Mouse (Mus musculus) neural tube, embryonic 15.5 days (tissue): ENCODE measurements around the gene Stat5a. TPM values are rescaled to one million over a fixed set of nuclear protein-coding genes. Genes with fewer than 3 reads are reported as not detected.

ENCODE experiments used
- ATAC-seq: fragments of 200-750 bp; cut with Nextera tagmentation; 2 replicates; pipeline ENCODE4 v1.8.0; 2017; ENCODE audit warnings: mild to moderate bottlenecking, moderate TSS enrichment, moderate library complexity; ENCODE audit not compliant: low FRiP score
- H3K27ac ChIP-seq: fragments of 300-500 bp; sonication (generic); replicated peaks from 2 replicates; pipeline ENCODE4 v1.5.1; 2015; ENCODE audit warnings: mild to moderate bottlenecking, inconsistent platforms
- H3K27me3 ChIP-seq: fragments of 300-500 bp; sonication (generic); replicated peaks from 2 replicates; pipeline ENCODE4 v1.6.1; 2015; ENCODE audit warnings: inconsistent platforms
- H3K36me3 ChIP-seq: fragments of 300-500 bp; sonication (generic); 2 replicates; pipeline ENCODE4 v1.6.1; 2015; ENCODE audit warnings: inconsistent platforms
- H3K4me1 ChIP-seq: fragments of 300-500 bp; sonication (generic); 2 replicates; pipeline ENCODE4 v1.6.1; 2015; ENCODE audit warnings: inconsistent platforms
- H3K4me2 ChIP-seq: fragments of 300-500 bp; sonication (generic); 2 replicates; pipeline ENCODE4 v1.6.1; 2015; ENCODE audit warnings: inconsistent platforms, mild to moderate bottlenecking, moderate library complexity
- H3K4me3 ChIP-seq: fragments of 300-500 bp; sonication (generic); replicated peaks from 2 replicates; pipeline ENCODE4 v1.5.1; 2015; ENCODE audit warnings: mild to moderate bottlenecking, inconsistent platforms
- H3K9ac ChIP-seq: fragments of 300-500 bp; sonication (generic); replicated peaks from 2 replicates; pipeline ENCODE4 v1.6.1; 2015; ENCODE audit warnings: mild to moderate bottlenecking, inconsistent platforms
- H3K9me3 ChIP-seq: fragments of 300-500 bp; sonication (generic); replicated peaks from 2 replicates; pipeline ENCODE4 v1.6.1; 2016; ENCODE audit warnings: inconsistent platforms
- WGBS: fragments of 180-500 bp; shearing (Covaris S2); methylation state at CpG from one replicate; pipeline ENCODE4 v1.1.7; 2015; ENCODE audit warnings: mixed read lengths; 5-methylcytosine and 5-hydroxymethylcytosine counted together
- polyA plus RNA-seq: library from polyadenylated mRNA; unstranded; fragments of >200 nt; fragmentation: Nextera tagmentation; extraction: Ambion mirVana; gene quantifications from 2 replicates; pipeline ENCODE4 v1.2.1, GENCODE M21; 2015

Stat5a gene
- polyA plus RNA-seq, 1 experiment from 2014 or later: 2.1 TPM

GRCm38 (mm10) chr11:100906885-100907284, 47.7 kb downstream of the Stat5a start:
- H3K9ac ChIP-seq: no peak overlapping the region
- no peak overlapping the region for H3K4me3 ChIP-seq
- H3K4me2 ChIP-seq: no peak overlapping the region
- H3K27ac ChIP-seq: no peak overlapping the region
- H3K4me1 ChIP-seq: no peaks in the 10 kb centered on the region
- 90% methylated on average over 4 of the region's 4 CpGs for WGBS
- H3K9me3 ChIP-seq: no peaks in the 10 kb centered on the region
- peaks cover 57% of the 10 kb centered on the region for H3K36me3 ChIP-seq
- no peaks in the 10 kb centered on the region for H3K27me3 ChIP-seq
- no peak for ATAC-seq

DNA sequence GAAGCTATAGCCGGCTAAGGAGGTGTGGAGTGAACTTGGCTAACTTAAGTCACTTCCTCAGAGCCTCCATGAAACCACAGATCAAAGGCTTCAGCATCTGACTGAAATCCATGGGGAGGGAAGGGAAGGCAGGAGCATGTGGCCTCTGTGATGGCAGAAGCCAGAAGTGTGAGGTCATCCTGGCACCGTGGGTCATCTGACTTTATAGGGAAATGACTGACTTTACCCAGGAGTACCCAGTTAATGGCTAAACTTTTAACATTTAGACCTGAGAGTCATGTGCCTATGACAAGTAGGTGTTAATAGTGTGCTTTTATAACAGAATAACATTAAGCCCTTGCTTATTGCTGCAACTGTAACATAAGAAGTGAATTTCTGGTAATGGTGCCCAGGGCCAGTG, 49.0 kb downstream of the Stat5a start:
- ATAC-seq: no peak
- 80% methylated on average over 2 of the region's 2 CpGs for WGBS

GRCm38 (mm10) chr11:100908567-100908966, 49.4 kb downstream of the Stat5a start:
- H3K4me3 ChIP-seq: no peak overlapping the region
- peaks cover 45% of the 10 kb centered on the region for H3K36me3 ChIP-seq
- H3K4me2 ChIP-seq: no peak overlapping the region
- H3K4me1 ChIP-seq: no peaks in the 10 kb centered on the region
- no peak overlapping the region for H3K27ac ChIP-seq
- H3K9ac ChIP-seq: no peak overlapping the region
- no peaks in the 10 kb centered on the region for H3K27me3 ChIP-seq
- 84% methylated on average over 9 of the region's 9 CpGs for WGBS
- no peaks in the 10 kb centered on the region for H3K9me3 ChIP-seq
- ATAC-seq: no peak

More for the DNA sequence above, 49.0 kb downstream of the Stat5a start:
- no peak overlapping the region for H3K27ac ChIP-seq
- H3K36me3 ChIP-seq: peaks cover 50% of the 10 kb centered on the region
- no peak overlapping the region for H3K4me2 ChIP-seq
- no peaks in the 10 kb centered on the region for H3K9me3 ChIP-seq
- no peaks in the 10 kb centered on the region for H3K27me3 ChIP-seq
- H3K9ac ChIP-seq: no peak overlapping the region
- H3K4me3 ChIP-seq: no peak overlapping the region
- H3K4me1 ChIP-seq: no peaks in the 10 kb centered on the region

GRCm38 (mm10) chr11:100912401-100913155, 53.4 kb downstream of the Stat5a start:
- no peak overlapping the region for H3K27ac ChIP-seq
- peaks cover 21% of the 10 kb centered on the region for H3K36me3 ChIP-seq
- ATAC-seq: no peak
- no peaks in the 10 kb centered on the region for H3K9me3 ChIP-seq
- WGBS: 90% methylated on average over 17 of the region's 17 CpGs
- no peak overlapping the region for H3K4me2 ChIP-seq
- H3K27me3 ChIP-seq: no peaks in the 10 kb centered on the region
- H3K9ac ChIP-seq: no peak overlapping the region
- no peak overlapping the region for H3K4me3 ChIP-seq
- no peaks in the 10 kb centered on the region for H3K4me1 ChIP-seq

GRCm38 (mm10) chr11:100914415-100914814, 55.3 kb downstream of the Stat5a start:
- Histone ChIP-seq H3K4me3 (no peak overlapping the region), H3K9ac (no peak overlapping the region), H3K27ac (no peak overlapping the region), H3K27me3 (no peaks in the 10 kb centered on the region), H3K9me3 (no peaks in the 10 kb centered on the region), H3K36me3 (peaks cover 8% of the 10 kb centered on the region; the same call in 1 of the 2 replicates), H3K4me2 (no peak overlapping the region), H3K4me1 (no peaks in the 10 kb centered on the region)
- no peak for ATAC-seq
- WGBS: 90% methylated on average over 5 of the region's 5 CpGs

DNA sequence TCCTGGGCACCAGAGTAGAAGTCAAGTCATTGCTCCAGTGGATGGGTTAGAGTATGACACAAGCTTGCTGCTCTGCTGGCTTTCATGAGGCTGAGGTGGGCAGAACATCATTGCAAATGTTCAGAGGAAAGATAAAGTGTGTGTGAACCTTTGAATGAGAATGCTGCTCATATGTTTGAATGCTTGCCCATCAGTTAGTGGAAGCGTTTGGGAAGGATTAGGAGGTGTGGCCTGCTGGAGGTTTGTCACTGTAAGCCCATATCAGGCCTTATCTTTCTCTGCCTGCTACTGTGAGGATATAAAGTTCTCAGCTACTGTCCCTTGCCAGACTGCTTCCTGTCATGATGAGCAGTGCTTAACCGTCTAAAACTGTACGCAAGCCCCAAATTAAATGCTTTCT, 55.9 kb downstream of the Stat5a start:
- no peaks in the 10 kb centered on the region for H3K27me3 ChIP-seq
- no peak for ATAC-seq
- WGBS: 97% methylated on average over 3 of the region's 3 CpGs

DNA sequence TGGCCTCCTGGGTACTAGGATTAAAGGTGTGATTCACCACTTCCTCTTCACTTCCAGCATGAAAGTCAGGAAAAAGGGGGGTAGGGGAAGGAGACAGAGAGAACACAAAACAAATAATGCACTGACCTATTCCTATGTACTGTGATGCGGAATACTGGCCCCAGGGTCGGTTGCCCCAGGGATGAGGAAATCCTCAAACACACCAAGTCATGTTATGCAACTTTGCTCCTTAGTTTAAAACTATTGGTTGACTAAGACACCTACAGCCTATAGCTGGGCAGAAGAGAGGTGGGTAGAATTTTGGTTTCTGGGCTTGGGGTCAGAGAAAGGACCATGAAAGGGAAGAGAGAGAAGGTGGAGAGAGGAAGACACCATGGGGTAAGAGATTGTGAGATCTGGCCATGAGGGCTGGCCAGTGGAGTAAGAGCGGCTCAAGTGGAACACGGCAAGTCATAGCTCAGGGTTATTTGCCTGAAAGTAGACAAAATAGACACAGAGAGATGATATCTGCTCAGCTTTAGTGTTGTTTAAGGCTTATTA, 57.4 kb downstream of the Stat5a start:
- ATAC-seq: no peak
- H3K36me3 ChIP-seq: peaks cover 3% of the 10 kb centered on the region; the same call in 1 of the 2 replicates
- no peaks in the 10 kb centered on the region for H3K9me3 ChIP-seq
- no peak overlapping the region for H3K9ac ChIP-seq
- WGBS: 95% methylated on average over 4 of the region's 4 CpGs
- H3K27ac ChIP-seq: no peak overlapping the region
- H3K4me2 ChIP-seq: no peak overlapping the region
- H3K4me1 ChIP-seq: no peaks in the 10 kb centered on the region
- H3K4me3 ChIP-seq: no peak overlapping the region
- no peaks in the 10 kb centered on the region for H3K27me3 ChIP-seq

More for the DNA sequence above, 55.9 kb downstream of the Stat5a start:
- Histone ChIP-seq H3K4me3 (no peak overlapping the region), H3K9me3 (no peaks in the 10 kb centered on the region), H3K4me1 (no peaks in the 10 kb centered on the region), H3K36me3 (peaks cover 3% of the 10 kb centered on the region; the same call in 1 of the 2 replicates), H3K9ac (no peak overlapping the region), H3K4me2 (no peak overlapping the region), H3K27ac (no peak overlapping the region)

- Histone ChIP-seq H3K36me3 (peaks cover 3% of the 10 kb centered on the region; the same call in 1 of the 2 replicates), H3K4me2 (no peak overlapping the region), H3K4me1 (no peaks in the 10 kb centered on the region), H3K9me3 (no peaks in the 10 kb centered on the region), H3K4me3 (no peak overlapping the region), H3K27me3 (no peaks in the 10 kb centered on the region), H3K9ac (no peak overlapping the region), H3K27ac (no peak overlapping the region)
- WGBS: 87% methylated on average over 5 of the region's 5 CpGs
- no peak for ATAC-seq
These were observed 58.9 kb downstream of the Stat5a start for GRCm38 (mm10) chr11:100918007-100918406.

DNA sequence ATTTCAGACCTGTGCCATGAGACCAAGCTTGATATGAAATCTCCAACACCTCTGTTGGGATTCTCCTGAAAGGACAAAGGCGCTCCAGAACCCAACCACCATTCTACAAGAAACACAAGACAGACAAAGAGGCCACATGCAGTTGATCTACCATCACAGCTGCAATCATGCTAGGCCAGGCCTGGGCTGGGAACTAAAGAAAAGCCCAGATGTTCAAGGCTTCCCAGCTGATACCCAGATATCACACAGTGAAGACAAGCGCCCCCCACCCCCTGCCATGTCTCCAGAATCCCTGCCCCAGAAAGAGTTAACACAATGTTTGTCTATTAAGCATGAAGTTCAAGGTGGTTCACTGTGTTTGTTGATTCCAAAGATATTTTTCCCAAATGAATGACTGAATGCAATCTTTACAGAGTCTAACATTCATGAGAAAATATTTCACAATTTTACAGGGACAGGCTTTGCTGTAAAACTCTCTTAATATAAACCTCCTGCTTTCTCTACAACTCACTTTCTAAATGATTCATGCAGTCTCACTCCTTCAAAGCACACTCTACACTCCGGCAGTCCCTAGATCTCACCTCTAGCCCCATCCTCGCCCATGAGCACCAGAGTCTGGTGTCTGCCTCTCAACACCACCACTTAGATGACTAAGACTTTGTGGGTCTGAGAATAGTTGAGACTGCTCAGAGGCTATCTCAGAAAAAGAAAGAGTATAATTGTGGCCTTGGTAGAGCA, 61.9 kb downstream of the Stat5a start:
- ATAC-seq: no peak
- Histone ChIP-seq H3K27me3 (no peaks in the 10 kb centered on the region), H3K27ac (no peak overlapping the region), H3K4me1 (no peaks in the 10 kb centered on the region), H3K9ac (no peak overlapping the region), H3K36me3 (no peaks in the 10 kb centered on the region), H3K4me3 (no peak overlapping the region), H3K9me3 (no peaks in the 10 kb centered on the region), H3K4me2 (no peak overlapping the region)
- WGBS: 91% methylated on average over 4 of the region's 4 CpGs

- Histone ChIP-seq H3K9me3 (no peaks in the 10 kb centered on the region), H3K9ac (no peak overlapping the region), H3K4me1 (0 out of 2 replicates have a peak, but pooled peaks cover 2% of the 10 kb centered on the region), H3K36me3 (no peaks in the 10 kb centered on the region), H3K4me2 (no peak overlapping the region), H3K27me3 (no peaks in the 10 kb centered on the region), H3K27ac (no peak overlapping the region), H3K4me3 (no peak overlapping the region)
- 98% methylated on average over 1 of the region's 1 CpGs for WGBS
- no peak for ATAC-seq
These were observed 65.3 kb downstream of the Stat5a start for GRCm38 (mm10) chr11:100924386-100924919.

DNA sequence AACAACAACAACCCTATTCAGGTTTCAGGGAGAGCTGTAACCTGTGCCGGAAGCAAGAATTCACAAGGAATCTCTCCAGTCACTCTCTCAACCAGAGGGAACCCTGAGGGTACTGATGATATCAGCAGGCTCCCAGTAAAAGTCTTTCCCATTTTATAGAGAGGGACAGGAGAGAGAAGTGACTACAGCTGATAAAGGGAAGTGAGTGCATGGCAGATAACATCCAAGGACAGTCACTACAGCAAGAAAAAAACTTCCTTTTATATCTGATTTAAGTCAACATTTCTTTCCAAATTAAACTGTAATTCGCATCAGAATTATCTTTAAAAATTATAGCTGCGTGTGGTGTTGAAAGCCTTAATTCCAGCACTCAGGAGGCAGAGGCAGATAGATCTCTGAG, 68.2 kb downstream of the Stat5a start:
- no peak for ATAC-seq
- no peak overlapping the region for H3K4me3 ChIP-seq
- no peak overlapping the region for H3K4me2 ChIP-seq
- 0 out of 2 replicates have a peak, but pooled peaks cover 4% of the 10 kb centered on the region for H3K4me1 ChIP-seq
- H3K9me3 ChIP-seq: no peaks in the 10 kb centered on the region
- H3K36me3 ChIP-seq: no peaks in the 10 kb centered on the region
- no peak overlapping the region for H3K27ac ChIP-seq
- no peaks in the 10 kb centered on the region for H3K27me3 ChIP-seq
- WGBS: 96% methylated on average over 3 of the region's 3 CpGs
- no peak overlapping the region for H3K9ac ChIP-seq
